Mouse (Mus musculus): ENCODE measurements at regions not wholly inside any gene's neighbourhood (a gene's known extent, or its start where the extent isn't known, plus 50 kb on each side); places are given as distances from the start of the nearest gene placed in this dataset.
A peak's percentile ranks its signal among the peaks of the same experiment; 100 is the strongest.

GRCm38 (mm10) chr3:44423166-44423565 is 955.0 kb upstream of the Pcdh10 start:
- peak; percentile 8 for DNase-seq

GRCm38 (mm10) chr3:44468078-44468477 is 910.1 kb upstream of the Pcdh10 start:
- DNase-seq, result no peak

Measured in gastrocnemius, postnatal 10 days (tissue).